Mouse (Mus musculus): ENCODE results near the gene Atp1a4.

Gene Atp1a4

DNA sequence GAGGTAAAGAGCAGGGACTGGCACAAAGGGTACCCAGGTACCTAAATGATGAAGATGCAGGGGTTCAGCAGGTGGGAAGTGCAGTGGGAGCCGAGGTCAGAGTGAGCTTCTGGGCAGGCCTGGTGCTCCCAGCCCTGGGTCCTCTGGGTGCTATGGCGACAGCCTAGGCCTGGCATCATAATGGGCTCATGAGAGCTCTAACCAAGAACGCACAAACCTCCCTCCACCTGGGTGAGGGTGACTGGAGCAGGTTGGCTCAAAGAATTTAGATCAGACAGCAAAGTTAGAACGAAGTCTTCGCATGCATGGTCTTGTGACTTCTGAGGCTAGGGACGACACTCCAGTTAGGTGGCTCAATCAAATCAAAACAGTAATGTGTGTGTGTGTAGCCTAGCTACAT, at the start of gene Atp1a4:
Gene Atp1a4, minus strand, starts transcription at position 101 of the 400 bp plus-strand sequence.
- DNase-seq, result no peak

DNA sequence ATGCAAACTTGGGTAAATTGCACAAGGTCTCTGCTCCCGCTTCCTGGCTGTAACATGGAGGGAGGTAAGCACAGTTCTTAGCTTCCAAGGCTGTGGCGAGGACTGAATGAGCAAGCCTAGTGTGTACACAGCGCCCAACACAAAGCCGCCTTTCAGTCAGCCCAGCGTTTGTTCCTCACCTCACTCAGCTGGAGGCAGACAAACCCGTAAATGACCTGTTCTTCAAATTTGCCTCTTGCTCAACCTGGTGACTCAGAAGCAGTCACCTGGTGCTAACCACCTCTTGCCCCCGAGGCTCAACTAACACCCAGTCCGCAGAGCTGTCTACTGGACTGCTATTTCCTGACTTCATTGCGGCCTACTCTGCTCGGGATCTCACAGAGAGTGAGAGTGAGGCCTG, 49.7 kb upstream of the Atp1a4 start:
- no peak for DNase-seq

DNA sequence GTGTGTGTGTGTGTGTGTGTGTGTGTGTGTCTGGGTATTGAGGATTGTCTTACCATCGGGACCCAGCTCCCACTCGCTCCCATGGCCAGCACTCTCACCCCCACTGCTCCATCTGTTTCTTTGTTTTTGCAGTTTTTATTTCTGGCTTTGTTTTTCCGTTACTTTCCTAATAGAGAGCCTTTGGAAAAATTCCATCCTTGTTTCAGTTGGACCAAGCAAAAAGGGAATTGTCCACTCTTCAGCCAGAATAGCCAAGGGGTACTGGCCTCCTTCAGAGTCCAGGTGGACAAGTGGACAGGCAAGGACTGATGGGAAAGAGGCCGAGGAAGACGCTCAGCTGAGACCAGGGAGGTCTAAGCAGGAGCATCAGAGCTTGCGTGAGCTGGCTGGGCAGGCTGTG, 48.7 kb upstream of the Atp1a4 start:
- DNase-seq, result peak in 1 of 2 experiments; percentile 28

- DNase-seq, result no peak
Observed at GRCm38 (mm10) chr1:172306196-172306595, 48.0 kb upstream of the Atp1a4 start.

DNA sequence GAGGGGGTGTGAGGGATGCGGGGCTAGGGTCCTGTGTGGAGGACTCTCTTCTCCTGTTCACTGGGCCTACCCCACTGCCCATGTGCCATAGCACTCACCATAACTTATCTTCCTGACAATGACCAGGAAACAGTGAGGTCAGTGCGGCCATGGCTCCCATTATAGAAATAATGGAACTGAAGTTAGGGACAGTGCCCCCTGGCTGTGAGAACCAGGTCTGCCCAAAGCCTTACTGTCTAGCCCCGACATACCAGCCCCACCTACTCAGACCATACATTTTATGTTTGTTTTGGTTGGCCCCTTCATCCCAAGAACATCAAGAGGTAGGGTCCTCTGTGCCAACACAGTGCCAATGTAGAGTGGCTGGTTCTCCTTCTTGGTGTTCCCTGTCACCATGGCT, 47.4 kb upstream of the Atp1a4 start:
- DNase-seq, result no peak

DNA sequence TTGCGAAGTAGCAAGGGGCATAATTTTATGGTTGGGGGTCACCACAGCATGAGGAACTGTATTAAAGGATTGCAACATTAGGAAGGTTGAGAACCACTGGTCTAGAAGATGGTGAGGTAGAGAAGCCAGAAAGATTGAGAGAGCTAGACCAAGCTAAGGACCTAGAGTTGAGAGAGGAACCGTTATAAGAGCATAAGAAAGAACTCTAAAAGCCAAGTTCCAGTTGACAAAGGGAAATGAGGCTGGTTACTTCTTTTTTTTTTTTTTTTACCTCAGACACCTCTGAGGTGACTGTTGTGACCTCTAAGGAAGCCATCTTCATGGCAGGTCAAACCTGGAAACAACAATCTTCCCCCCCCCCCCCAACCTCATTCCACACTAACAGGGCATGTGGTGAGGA, 46.9 kb upstream of the Atp1a4 start:
- no peak for DNase-seq

DNA sequence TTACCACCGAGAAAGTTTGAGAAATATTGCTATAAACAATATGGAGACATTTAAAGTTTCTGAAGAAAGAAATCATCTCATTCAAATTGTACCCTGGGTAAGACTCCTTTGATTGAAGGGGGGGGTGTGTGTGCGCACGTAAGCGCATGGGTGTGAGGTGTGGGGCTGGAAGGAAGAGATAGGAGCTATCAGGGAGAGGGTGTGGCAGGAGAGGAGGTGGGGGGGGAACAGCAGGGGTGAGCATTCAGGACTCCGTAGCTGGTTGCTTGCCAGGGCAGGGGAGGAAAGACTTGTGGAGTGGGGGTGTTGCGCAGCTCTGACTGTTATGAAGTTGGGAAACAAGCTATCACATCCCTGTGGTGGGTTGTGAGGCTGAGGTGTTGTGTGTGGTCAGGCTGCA, 46.2 kb upstream of the Atp1a4 start:
- DNase-seq, result no peak

DNA sequence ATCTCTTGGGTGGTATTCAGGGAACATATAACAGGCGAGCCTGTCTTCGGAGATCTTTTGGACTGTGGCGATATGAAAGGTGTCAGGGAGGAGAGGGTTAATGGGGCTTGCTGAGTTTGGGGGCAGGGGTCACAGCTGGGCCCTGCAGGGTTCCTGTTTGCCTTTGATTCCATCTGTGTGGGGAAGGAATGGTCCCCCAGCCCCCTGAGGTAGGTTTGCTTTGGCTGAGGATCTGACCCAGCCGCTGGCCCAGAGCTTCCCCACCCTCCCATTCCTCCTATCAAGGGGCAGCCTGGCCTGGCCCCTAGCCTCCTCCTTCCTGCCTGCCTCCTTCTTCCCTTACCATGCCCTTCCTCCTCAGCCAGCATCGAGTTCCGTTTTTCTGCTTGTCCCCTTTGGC, 44.6 kb upstream of the Atp1a4 start:
- no peak for DNase-seq

GRCm38 (mm10) chr1:172302311-172302710, 44.1 kb upstream of the Atp1a4 start:
- DNase-seq, result no peak

- no peak for DNase-seq
Observed at GRCm38 (mm10) chr1:172301180-172301579, 43.0 kb upstream of the Atp1a4 start.

DNA sequence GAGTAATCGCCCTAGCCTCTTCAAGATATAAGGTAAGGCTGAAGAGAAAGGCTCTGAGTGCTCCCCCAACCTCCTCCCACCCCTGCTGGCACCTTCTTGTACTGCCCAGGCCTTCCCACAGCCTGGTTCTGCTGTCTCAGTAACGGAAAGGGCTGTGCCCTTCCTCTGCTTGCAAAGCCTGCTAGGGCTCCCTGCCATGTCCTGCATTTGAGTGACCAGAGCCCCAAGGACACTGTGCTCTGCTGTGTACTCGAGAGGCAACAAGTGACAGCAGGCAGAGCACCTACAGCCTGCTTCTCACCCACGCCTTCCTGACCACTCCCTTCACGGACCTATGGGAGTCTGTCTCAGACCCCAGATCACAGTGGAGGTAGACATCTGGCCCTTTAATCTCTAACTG, 42.0 kb upstream of the Atp1a4 start:
- DNase-seq, result no peak

- DNase-seq, result no peak
Observed at GRCm38 (mm10) chr1:172299528-172299927, 41.3 kb upstream of the Atp1a4 start.

DNA sequence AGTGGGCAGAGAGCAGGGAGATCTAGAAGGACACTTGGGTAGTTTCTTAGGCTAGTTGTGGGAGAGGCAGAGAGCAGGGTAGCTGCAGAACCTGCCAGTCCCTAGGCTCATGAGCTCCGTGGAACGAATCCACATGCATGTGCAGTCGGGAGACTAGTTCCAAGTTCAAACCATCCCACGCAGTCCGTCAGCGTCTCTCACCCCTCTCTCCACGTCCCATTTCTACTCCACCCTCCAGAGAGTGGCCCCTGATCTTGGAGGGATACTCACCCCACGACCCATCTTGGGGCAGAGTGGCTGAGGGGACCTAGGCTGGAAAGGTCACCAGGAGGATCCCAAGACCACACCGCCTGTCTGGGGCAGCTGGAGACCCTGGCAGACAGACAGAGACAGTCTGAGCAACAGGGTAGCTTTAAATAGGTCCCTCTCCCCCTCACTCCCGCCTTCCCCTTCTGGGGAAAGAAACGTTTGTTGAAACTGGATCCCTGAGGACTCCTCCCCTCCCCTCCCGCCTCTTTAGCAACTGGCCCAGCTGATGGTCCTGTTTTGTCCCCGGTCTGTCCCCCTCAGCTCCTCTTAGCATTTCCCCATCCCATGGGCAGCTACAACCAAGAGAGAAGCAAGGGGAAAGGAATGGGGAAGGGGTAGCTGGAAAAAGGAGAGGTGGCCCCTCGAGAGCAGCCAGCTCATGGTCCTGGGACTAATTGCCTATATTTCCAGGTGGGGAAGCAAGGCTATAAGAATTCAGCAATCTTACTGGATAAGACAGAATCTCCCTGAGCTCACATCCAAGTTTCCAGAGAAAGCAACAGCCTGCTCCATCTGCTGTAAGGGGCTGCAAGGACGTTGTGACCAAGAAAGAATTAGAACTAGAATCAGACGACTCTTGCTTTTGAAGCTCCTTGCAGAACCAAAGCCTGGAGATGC, 39.7 kb upstream of the Atp1a4 start, which contains the start of gene Atp1a2:
Gene Atp1a2, minus strand, starts transcription at position 454 of the 927 bp plus-strand sequence.
- DNase-seq, result peak in 1 of 2 experiments; percentile 17

DNA sequence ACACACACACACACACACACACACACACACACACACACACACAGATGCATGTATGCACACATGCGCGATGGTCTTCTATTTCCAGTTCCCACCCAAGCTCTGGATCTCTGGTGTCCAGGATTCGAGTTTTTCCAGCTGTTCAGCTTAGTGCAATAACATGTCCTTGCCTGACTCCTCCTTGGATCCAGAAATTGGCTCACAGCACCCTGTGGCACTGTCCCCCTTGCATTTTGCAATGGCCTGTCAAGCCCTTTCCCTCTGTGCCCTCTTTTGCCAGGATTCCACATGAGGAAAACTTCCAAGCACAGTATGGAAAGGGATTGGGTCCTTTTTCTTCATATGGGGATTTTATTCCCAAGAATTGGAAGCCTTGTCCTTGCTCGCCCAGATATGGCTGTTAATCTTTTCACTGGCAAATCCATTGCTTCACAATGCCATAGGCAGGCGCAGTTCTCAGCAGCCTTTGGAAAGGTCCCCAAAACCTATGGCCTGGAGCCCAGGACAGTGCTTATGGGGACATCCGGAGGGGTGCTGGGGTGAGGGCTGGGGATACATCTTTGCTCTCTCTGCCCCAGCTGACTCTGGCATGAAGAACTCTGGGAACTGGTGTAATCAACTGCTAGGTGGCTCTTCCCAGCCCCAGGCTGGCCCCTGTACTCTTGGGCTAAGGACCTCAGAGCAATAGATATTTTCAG, 38.7 kb upstream of the Atp1a4 start:
- DNase-seq, result peak in 1 of 2 experiments; percentile 27

- peak in 1 of 2 experiments; percentile 22 for DNase-seq
Observed at GRCm38 (mm10) chr1:172295751-172296197, 37.6 kb upstream of the Atp1a4 start.

- DNase-seq, result no peak
Observed at GRCm38 (mm10) chr1:172293449-172293848, 35.2 kb upstream of the Atp1a4 start.

GRCm38 (mm10) chr1:172292880-172293279, 34.7 kb upstream of the Atp1a4 start:
- no peak for DNase-seq

GRCm38 (mm10) chr1:172289617-172289946, 31.4 kb upstream of the Atp1a4 start:
- DNase-seq, result no peak

DNA sequence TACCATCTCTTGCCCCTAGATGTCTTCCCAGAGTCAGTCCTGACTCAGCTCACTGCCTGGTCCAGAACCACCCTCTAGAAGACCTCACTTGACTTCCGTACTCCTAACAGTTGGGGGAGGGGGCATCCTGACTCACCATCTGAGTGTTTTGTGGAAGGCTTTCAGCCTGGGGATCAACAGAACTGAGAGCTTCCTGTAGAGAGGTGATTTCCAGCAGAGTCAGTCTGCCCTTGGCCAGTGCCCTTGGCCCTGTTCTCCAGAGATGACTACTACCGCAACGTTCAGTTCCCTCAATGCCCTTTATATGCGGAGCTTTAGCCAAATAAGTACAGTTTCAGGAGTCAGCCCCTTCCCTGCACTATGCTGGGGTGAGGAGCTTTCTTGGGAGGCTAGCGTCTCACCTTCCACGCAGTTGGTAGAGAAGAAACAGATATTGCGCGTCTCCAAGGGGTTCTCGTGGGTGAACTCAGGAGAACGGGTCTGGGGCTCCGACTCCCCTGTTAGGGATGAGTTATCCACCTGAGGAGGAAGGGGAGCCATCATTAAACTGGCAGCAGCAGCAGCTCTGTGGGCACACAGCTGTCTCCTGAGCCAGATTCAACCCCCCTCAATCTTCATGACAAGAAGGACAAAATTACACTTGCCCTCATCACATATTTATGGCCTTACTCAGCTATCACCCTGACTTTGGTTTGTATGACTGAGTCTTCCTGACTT, 30.8 kb upstream of the Atp1a4 start:
- no peak for DNase-seq

GRCm38 (mm10) chr1:172286740-172287139, 28.5 kb upstream of the Atp1a4 start:
- DNase-seq, result no peak

- DNase-seq, result no peak
Observed at GRCm38 (mm10) chr1:172284221-172284620, 26.0 kb upstream of the Atp1a4 start.

DNA sequence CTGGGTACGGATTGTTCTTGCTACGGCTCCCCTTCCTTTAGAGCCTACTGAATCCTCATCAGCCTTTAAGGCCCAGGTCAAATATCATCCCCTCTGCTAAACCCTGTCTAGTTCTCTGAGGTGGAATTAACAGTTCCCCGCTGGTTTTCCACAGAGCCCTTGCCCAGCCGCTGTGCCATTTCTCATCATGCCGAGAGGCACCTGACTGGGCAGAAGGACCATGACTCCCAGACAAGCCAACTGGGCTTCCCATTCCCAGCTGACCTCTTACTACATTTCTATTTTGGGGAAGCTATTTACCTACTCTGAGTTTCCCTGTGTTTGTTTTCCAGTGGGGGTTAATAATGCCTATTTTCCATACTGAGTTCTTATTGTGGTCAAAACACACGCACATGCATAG, 24.9 kb upstream of the Atp1a4 start:
- DNase-seq, result no peak

DNA sequence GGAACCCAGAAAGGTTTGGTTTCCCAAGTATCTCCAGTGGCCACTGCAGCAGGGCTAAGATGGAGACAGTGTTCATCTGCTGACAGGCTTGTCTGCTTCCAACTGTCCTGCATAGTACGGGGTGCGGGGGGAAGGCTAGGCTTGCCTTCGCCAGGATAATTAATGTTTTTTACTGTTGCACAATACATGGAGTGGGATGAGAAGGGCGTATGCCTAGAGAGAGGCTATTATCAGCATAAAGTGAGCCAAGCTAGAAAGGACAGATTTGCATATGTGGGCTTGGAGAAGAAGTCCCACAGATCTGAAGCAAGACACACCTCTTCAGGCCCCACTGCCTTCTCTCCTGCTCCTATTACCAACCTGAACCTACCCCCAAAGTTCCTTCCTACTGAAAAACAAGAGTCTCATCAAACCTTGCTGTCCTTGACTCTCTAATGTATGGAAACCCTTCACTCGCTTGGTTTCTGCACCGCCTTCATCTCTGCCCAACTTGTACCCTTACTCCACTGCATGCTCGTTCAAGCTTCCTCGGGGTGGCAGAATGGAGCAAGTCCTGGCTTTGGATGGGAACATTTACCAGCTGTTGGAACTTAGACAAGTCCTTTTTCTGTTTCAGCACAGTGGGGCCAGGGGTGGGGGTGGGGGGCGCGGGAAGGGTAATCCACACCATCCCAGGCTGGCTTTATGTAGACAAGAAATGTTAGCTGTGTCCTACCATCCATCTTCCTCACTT, 23.5 kb upstream of the Atp1a4 start:
- no peak for DNase-seq

Measured in cerebellum, adult 18-20 months (tissue).